Mouse (Mus musculus) kidney, postnatal 25 days (tissue): Measurements from ENCODE around the gene Sav1.

Experiments
- DNase-seq, 2 experiments: peaks; one replicate each; pipeline ENCODE4 v3.0.0; 2021; ENCODE audit warnings: mixed read lengths in 2 of 2

Sav1 gene

GRCm38 (mm10) chr12:69947502-69947901, 39.3 kb downstream of the Sav1 start:
- no peak for DNase-seq

- no peak for DNase-seq
These were observed 40.9 kb downstream of the Sav1 start for GRCm38 (mm10) chr12:69945861-69946260.

GRCm38 (mm10) chr12:69941655-69942329, 45.0 kb downstream of the Sav1 start:
- no peak for DNase-seq

- DNase-seq: peak in 1 of 2 experiments; percentile 5
These were observed 47.5 kb downstream of the Sav1 start for GRCm38 (mm10) chr12:69939291-69939690.

- DNase-seq: no peak
These were observed 49.1 kb downstream of the Sav1 start for GRCm38 (mm10) chr12:69937731-69938130.

- no peak for DNase-seq
These were observed 60.1 kb downstream of the Sav1 start for GRCm38 (mm10) chr12:69926716-69927115.

GRCm38 (mm10) chr12:69924012-69924411, 62.8 kb downstream of the Sav1 start:
- DNase-seq: peak; percentile 42 to 59

- DNase-seq: no peak
These were observed 63.2 kb downstream of the Sav1 start for GRCm38 (mm10) chr12:69923603-69924002.

- no peak for DNase-seq
These were observed 63.7 kb downstream of the Sav1 start for GRCm38 (mm10) chr12:69923128-69923527.

GRCm38 (mm10) chr12:69922099-69922498, 64.7 kb downstream of the Sav1 start:
- DNase-seq: no peak

GRCm38 (mm10) chr12:69917870-69918269, 68.9 kb downstream of the Sav1 start:
- DNase-seq: no peak
